11 mouse cellular contexts compared by ENCODE assay signal in the genomic region with DNA sequence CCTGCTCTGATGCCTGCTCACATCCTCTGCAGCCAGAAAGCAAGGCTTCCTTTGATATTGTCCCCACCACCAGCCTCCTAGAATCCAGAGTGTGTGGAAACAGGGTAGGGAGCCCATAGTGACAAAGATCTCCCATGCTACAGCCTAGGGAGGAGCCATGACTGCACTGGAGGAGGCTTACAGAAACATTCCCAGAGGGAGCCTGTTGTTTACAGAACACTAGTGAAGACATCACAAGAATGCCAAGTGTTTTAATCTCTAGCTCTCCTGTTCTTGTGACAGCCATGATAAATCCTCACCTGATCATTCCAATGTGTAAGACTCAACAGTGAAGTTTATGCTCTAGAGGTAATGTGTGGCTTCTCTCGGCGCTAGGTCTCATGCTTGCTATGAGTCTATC.
"Had no signal": no experiment of that assay in that cellular context is flagged by ENCODE, and none has a peak within 500 bp of the region (broad histone marks: within the 10 kb centered on the region; RNA-seq: fewer than 3 reads in every experiment).

No protein-coding gene starts in this region.

- H3K4me3 ChIP-seq: left cerebral cortex, adult 2 months; limb, embryonic 10.5 days; liver, embryonic 15.5 days; midbrain, embryonic 13.5 days had no signal

- H3K27ac ChIP-seq: left cerebral cortex, adult 2 months; limb, embryonic 10.5 days; liver, embryonic 15.5 days; midbrain, embryonic 13.5 days had no signal

- DNase-seq: kidney, postnatal 25 days; lung, adult 2 months; lung, postnatal 10 days; right cerebral cortex, adult 18-20 months; right cerebral cortex, postnatal 25 days; thymus, postnatal 36 days had no signal

- H3K27me3 ChIP-seq: liver, embryonic 15.5 days; midbrain, embryonic 13.5 days had no signal

- ATAC-seq: midbrain, embryonic 13.5 days had no signal

- H3K36me3 ChIP-seq: limb, embryonic 10.5 days; liver, embryonic 15.5 days; midbrain, embryonic 13.5 days had no signal

- H3K9me3 ChIP-seq: limb, embryonic 10.5 days; liver, embryonic 15.5 days; midbrain, embryonic 13.5 days had no signal

- H3K4me1 ChIP-seq: limb, embryonic 10.5 days; liver, embryonic 15.5 days; midbrain, embryonic 13.5 days had no signal

- H3K4me2 ChIP-seq: liver, embryonic 11.5 days; liver, embryonic 15.5 days; midbrain, embryonic 13.5 days had no signal

- H3K9ac ChIP-seq: liver, embryonic 15.5 days; midbrain, embryonic 13.5 days had no signal
